Mouse (Mus musculus) lung, adult 18-20 months (tissue): ENCODE measurements at regions not wholly inside any gene's neighbourhood (a gene's known extent, or its start where the extent isn't known, plus 50 kb on each side); places are given as distances from the start of the nearest gene placed in this dataset.

Experiments
- DNase-seq, 2 experiments: peaks; one replicate each; pipeline ENCODE4 v3.0.0; 2022; ENCODE audit warnings: mixed read lengths in 2 of 2

DNA sequence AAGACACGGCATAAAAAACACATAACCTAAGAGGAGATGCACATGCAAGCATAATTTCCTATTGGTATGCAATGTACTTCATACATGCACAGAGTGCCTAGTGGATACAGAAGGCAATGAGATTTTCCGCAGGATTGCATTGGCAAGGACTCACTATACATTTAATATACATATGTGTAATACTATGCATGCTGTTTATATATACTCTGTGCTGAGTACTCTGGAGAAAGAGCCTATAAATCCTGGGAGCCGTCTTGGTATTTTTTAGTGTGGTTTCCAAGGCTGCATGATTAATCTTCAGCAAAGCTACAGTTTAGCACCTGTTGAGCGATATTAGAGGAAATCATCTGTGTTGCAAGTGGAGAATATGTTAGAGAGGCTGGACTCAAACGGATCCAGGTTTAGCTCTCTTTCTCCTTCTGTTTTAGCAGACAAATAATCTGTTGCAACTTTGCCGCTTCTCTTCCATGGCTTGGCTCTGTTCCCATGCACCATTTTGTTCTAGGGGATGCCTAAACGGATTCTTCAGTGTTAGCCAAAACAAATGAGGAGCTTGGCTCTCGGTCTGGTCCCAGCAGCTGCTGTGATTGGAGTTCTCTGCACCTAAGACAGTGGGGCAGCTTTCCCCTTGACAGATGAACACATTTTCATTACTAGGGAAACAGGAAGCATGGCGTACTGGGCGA, 459.0 kb downstream of the Sorl1 start:
- DNase-seq, result peak; percentile 3 to 21

DNA sequence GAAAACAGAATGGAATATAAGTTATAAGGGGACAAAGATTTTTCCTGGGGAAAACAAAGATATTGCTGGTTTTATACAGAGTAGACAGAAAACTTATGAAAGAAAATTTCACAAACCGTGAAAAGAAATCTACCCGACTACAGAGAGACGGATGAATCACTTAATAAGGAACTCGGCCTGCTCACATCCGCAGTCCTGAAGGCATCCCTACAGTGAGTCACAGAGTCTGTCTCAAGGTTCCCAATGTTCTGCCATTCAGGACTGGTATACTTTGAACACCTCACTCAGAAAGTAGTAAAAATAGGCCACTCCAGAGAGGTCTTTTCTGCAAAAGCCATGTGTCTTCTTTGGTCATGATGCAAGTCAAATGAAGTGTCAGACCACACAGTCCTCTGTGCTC, 463.5 kb downstream of the Sorl1 start:
- no peak for DNase-seq

DNA sequence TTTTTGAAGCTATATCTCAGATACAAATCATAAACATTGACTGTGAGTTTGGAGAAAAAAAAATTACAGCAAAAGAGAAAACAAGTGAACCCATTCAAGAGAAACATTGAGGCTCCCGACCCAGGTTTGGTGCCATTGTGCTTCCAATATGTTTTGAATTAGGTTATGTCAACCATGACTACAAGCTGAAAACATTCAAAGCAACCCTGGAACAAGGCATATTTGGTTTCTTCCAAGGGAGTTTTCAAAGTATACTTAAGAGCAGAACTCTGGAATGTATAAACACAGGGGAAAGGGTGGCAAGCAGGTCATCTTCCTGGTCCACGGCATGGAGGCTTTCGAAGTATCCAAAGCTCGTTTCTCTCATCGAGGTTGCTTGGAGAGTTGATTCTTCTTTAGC, 464.1 kb downstream of the Sorl1 start:
- no peak for DNase-seq

DNA sequence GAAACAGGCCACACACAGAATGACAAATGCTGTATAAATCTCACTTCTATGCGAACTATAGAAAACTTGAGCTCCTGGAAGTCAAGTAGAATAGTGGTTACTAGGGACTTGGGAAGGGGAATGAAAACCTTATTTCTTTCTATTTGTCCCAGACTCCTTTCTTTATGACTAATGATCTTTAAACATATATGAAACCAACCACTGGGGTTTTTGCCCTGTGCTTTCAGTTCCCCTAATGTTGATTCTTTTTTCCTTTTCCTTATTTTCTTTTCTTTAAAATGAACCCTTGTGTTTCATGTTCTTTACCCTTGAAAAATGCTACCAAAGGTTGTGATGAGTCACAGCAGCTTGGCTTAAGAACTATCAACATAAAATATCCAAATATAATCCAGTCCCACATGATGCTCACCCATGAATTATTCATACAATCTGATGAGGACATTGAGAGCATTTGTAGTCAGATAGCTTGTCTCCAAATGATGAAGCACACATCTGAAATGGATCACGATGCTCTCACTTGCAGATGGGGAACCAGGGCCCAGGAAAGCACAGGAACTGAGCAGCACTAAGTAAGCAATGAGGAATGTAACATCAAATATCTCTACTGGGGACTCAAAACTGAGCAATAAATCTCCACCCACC, 470.2 kb upstream of the Ubash3b start:
- no peak for DNase-seq

DNA sequence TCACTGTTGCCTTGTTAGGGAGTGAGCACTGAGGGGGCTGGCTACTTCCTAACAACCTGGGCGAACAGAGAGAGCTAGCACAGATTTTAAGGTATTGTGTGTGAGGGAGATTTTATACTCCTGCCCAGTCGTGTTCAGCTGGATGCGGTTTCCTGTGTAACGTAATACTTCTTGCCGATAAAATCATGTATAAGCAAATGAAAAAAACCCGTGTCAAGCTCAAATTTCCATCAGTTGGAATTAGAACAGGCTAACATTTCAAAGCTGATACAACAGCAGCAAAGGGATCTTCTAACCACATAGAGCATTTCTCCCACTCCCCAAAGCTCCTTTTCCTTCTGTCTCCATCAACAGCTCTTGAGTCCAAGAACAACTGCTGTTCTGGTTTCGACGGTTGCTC, 459.8 kb upstream of the Ubash3b start:
- DNase-seq, result no peak

DNA sequence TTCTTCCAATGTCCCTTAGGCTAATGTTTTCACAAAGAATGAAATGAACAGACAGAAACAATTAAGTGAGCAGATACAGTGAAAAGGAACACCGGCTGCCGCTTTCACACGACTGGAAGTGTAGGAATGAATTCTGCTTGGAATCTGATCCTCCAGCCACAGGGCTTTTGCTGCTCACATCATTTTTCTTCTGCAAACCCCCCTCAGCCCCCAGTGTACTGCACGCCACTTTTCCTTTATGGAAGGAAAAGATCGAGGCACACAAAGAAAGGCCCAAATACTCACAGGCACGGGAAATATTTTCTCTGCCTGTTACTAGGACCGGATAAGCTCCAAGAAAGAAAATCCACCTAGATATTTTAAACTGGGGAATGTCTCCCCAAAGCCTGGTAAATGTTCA, 452.5 kb upstream of the Ubash3b start:
- DNase-seq, result no peak

DNA sequence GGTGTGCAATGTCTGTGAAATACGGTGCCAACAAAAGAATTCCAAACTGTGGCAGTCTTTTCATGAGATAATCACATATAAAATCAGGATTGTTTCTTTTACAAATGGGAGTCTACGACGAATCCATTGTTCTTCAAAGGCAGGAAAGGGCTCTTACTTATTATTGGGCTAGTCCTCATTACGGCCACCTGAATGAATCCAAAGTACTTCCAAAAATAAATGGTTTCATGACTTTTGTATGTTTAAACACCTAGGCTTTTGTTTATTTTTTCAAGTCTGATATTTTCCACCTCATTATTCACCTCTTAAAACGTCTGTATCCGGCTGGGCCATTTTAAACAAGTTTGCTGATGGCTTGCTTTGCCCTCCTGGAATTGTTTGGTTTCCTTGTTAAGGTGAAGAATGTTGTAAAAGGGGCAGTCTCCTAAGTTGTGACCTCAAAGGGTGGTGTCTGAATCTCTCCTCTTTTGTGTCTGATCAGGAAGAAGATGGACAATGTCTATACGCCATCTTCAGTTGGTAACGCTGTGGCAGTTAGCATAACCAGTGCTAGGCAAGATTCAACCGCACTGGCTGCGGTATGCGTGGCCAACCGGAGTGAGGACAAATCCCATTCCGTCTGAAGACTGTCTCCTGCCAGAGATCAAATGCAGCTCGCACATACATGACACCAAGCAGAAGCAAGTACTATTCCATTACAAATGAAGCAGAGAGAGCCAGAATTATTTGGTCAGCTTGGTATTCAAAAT, 451.5 kb upstream of the Ubash3b start:
- no peak for DNase-seq

DNA sequence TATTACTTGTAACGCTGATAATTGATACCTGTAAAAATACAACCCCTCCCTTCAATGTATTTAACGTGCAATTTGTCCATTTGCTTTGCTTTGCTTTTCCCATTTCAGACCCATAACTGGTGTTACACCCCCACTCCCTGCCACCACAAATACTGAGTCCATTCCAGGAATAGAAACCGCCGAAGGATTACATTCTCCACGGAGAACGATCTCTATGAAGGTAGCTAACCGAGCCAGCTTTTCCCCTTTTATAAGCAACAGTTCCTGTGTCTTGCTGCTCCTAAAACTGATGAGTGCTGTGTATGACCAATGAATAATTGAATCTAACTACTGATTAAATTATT, 450.9 kb upstream of the Ubash3b start:
- no peak for DNase-seq

DNA sequence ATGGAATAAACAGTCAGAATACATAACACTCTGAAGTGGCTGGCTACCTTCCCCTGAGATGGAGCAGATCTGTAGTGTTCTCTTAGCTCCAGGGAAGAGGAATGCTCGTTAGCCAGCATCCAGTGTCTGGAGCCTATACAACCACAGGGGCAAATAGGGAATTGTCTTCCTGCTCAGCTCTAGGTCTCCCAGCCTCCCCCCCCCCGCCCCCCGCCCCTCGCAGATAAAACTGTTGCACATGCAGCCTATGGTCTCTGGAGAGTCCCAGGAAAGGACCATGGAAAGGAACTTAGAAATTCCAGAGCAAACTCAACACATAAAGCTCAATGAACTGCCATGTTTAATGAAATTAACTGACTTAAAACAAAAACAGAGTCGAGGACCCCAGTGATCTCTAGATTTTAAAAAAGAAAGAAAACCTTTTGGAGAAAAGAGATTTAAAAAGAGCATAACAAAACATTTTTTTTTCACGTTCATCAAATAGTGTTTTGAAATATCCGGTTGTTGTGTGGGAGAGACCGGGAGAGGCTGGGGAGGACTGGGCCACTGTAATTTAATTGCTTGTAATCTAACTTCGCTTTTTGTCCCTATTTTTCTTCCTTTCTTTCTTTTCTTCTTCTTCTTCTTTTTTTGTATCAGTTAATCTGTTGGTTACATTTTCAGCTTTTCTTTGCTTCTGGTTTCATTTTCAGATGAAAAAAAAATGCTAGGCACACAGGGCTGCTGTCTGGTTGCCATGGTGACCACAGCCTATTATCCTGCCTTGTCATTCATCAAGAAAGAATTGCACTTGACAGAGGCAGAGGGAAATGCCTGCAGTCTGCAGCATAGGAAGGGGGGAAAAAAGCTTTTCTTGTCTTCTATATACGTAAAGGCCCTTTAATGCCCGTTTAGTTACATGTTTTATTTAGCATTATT, 450.3 kb upstream of the Ubash3b start:
- peak in 1 of 2 experiments; percentile 35 for DNase-seq

DNA sequence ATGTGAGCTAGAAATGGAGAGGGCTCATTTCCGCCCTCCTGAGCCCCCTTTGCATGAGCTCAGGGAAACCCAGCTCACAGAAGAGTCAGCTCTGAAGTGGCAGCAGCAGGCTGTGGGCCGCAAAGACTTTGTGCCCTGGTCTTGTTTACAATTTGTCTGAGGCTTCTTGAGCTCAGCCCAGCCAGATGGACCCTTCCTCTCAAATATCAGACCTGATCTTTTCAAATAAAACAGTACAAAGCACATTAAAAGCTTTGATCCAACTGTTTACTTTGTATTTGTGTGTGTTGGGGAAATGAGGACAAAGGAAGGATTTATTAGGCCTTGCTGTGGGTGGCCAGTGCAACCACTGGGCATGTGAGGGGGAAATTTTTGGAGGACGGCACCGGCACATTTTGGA, 448.9 kb upstream of the Ubash3b start:
- DNase-seq, result no peak

DNA sequence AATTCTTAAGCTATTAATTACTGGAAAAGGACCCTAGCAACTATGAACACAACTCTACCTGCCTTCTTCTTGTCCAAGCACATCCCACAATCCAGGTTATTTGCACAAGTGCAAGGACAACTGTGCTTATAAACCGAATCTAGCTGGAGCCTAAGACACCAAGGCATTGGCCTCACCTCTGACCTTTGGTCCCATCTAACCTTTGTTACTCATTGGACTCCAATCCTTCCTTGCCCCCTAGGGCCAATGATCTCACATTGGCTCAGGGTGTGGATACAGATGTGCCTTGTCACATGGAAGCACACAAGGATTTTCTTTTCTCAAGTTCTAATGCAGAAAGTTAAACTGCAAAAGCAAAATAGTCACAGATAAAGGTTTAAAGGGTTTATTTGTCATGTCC, 444.6 kb upstream of the Ubash3b start:
- DNase-seq, result no peak

DNA sequence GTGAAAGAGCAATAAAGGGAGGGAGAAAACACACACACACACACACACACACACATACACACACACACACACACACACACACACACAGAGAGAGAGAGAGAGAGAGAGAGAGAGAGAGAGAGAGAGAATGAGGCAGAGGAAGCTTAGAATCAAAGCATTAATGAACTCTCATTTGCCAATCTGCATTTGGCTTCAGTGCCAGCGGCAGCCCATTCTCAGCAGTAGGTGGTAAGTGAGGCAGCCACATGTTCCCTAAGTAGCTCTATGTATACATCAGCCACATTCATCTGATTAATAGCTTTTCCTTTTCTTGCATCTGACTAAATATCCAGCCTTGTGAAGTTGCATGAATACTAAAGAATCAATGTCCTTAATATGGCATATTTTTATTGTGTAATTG, 443.4 kb upstream of the Ubash3b start:
- DNase-seq, result no peak

DNA sequence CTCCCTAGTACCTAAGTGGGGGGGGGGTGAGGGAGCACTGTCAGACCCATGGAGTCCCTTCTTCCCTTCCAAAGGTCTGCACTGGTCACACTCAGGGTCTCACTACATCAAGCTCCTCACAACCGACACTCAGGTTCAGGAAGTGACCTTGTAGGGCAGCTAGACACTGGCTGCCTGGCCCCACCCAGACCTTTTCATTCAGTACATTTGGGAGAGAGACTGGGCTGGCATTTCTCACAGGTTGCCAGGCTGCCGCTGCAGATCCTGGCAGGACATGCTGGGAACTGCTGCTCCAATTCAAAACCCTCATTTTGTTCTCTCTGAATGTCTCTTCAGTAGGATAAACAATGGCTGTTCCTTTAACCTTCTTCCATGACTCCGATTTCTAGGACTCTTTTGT, 439.3 kb upstream of the Ubash3b start:
- DNase-seq, result no peak

DNA sequence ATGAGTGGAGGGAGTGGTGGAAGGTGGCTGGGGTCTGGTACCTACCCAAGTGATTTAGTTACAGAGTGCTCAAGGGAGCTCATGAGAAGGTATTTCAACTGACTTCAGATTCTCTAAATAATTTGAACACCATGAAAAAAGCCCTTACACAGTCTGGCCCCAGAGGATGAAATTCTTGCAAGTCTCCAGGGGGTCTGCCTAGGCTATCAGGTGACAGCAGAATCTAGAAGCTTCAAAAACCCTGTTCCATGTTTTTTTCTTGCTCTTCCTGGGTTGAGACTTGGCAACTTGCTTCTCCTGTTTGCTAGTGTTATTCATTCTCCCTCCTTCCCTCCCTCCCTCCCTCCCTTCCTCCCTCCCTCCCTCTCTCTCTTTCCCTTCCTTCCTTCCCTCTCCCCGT, 438.4 kb upstream of the Ubash3b start:
- DNase-seq, result no peak

DNA sequence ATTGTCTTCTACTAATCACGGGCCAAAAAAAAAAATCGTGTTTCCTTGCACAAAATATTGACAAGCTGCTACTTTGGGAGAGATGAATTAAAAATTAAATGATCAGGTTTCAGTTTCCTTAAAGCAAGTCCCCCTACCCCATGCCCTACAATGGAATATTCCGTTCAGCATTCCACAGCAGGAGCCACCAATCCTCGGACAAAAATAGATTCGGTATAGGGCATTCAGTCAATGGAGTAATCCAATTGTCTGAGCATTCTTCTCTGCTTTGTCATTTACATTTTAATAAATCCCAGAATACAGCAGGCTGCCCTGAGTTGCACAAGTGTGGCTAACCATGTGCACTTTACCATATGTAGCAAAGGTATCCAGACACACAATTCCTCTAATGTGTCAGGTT, 434.3 kb upstream of the Ubash3b start:
- no peak for DNase-seq

DNA sequence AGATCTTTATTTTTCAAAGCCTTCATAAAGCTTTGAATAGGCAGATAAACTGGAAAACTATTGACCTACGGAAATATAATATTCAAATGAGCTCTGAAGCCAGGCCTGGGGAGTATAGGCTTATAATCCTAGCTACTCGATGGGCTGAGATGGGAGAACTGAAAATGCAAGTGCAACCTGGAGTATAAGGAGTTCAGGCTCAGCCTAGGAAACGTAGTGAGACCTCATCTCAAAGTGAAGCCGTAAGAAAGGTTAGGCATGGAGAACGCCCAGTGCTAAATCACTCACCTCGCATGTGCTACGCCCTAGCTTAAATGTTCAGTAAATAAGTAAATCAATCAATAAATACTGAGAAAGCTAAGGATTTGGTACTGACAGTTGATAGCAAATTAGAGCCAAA, 432.5 kb upstream of the Ubash3b start:
- no peak for DNase-seq

DNA sequence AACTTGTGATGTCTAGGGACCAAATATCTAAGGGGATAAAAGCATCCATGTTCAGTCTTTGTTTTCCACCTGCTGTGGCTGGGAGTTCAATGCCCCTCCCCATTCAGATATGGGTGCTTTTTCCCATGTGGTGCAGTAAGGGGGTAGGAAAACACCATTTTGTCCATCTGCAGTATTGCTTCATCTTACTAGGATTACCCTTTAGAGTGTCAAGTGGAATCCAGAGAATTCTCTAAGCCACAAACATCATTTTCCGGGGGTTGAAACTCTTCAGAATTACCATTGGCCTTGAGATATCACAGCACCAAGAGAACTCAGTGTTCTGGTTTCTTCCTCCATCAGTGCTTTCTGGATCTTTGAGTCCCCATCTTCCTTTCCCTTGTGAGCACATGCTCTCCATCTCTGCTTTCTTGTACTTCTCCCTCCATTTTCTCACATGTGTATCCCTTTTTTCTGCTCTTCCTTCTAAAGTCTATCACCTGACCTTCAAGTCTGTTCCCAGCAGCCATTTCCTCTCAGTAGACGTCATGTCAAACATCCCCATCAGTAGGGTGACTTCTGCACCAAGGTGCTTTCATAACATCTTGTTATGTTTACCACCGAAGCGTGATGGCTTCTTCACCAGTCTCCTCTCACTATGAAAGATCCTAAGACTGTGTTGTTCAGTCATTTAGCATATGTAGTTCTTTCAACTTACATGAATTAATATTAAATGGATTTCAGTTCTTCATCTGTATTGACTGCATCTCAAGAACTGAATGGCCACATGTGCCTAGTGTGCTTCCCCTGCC, 431.6 kb upstream of the Ubash3b start:
- no peak for DNase-seq

DNA sequence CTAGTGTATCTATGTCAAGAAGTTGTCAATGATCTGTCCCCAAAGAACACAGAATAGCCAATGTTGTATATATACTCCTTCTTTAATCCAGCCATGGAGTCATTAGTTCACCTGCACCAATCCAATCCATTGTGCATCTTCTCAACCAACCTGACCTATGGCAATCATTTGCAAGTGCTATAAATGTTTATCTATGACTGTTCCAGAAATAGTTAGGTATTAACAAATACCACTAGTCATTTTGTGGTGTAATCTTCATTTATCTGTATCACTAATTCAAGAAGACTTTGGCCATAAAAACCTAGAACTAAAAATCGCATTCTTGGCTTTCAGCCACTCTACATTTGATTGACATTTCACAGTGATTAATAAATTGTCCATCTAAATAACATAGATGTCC, 430.6 kb upstream of the Ubash3b start:
- no peak for DNase-seq

DNA sequence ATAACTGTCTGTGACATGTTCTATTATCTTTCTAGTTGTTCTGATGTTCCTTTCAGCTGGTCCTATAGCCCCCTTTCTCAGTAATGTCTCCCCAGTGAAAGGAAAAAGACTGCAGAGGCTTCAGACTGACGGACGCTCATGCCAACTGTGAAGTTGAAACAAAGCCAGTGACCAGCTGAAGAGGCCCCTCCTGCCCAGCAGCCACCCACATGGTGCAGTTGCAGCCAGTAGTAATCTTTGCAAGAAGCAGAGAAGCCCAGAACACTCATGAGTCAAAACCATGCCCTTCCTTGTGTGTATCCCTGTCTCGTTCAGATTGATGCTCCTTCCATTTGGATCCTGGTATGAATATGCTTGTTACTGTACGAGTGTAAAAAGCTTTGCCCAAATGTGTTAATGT, 428.7 kb upstream of the Ubash3b start:
- DNase-seq, result no peak

DNA sequence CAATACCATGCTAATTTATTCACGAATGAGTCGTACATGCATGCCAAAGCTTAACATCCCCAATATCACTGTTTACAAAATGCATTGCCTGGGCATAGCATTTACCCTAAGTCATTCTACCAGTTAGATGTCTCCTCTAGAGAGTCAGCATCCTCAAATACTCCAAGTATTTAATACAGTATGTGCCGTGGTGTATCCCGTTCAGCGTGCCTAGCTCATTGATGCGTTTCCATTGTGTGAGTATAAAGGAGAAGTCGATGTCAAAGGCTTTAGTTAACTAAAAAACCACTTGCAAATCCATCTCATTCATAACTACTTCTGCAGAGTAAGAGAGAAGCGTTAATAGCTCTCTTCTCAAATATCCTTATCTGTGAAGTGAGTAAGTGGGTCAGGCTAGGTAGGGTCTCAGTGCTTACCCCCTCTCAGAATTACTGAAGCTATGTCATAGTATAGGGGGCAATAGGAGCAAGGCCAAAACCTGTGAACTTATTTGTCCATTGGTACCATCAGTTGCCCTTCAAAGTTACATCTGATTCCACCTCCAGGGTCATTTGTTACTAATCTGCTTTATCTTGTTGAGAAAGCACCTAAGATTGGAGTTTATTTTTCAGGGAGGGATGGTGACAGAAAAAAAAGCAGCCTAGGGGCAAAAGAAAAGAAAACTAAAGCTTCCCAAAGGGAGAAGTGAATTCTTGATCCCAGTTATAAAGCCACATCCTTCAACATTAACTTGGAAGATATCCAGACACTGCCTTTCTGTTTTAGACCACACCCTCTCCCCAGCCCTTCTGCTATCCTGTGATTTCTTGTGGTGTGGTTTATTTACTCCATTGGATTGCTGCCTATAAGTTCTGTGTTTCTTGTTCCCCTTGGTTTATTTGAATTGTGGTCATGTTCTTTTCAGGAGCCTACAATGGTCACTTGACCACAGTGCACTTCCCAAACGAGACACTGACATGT, 427.2 kb upstream of the Ubash3b start:
- DNase-seq, result peak in 1 of 2 experiments; percentile 2

DNA sequence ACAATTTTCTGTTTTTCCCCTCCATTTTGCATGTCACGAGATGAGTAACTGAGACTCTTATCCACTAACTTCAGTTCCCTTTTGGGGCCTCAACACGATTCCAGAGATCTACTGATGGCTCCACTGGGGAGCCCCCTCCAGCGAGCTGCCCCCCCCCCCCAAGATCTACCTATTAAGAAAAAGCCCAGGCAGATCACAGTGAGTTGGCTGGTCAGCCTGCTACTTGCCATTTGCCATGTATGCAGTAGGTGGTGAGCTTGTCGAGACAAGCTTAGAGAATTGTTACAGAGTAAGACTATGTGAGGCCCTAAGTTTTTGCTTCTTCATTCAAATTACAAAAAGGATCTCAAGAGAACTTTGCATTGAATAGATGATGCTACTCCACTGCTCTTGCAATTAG, 426.3 kb upstream of the Ubash3b start:
- no peak for DNase-seq
